20 mouse cellular contexts compared by ENCODE assay signal in genomic region chr13:5373191-5373590, GRCm38 (mm10).
"Had no signal": no experiment of that assay in that cellular context is flagged by ENCODE, and none has a peak within 500 bp of the region (broad histone marks: within the 10 kb centered on the region; RNA-seq: fewer than 3 reads in every experiment).

No protein-coding gene starts in this region.

- ATAC-seq: liver, postnatal 0 days; lung, postnatal 0 days; midbrain, embryonic 16.5 days had no signal

- H3K9me3 ChIP-seq: lung, embryonic 15.5 days; midbrain, embryonic 10.5 days; midbrain, embryonic 12.5 days; neural tube, embryonic 13.5 days; neural tube, embryonic 15.5 days had no signal

- DNase-seq: liver, postnatal 0 days; lung, adult 2 months; lung, postnatal 4 days; midbrain, embryonic 14.5 days; retina, postnatal 1 day; right cerebral cortex, adult 18-20 months; right cerebral cortex, postnatal 25 days; right cerebral cortex, postnatal 4 days; spleen, adult 18-20 months; thymus, adult 18-20 months; thymus, postnatal 14 days; thymus, postnatal 36 days had no signal

- H3K4me3 ChIP-seq: lung, embryonic 15.5 days; midbrain, embryonic 10.5 days; midbrain, embryonic 12.5 days; myocyte; neural tube, embryonic 13.5 days; neural tube, embryonic 15.5 days had no signal

- H3K9ac ChIP-seq: liver, postnatal 0 days; lung, embryonic 15.5 days; midbrain, embryonic 12.5 days; neural tube, embryonic 13.5 days; neural tube, embryonic 15.5 days had no signal

- H3K36me3 ChIP-seq: lung, embryonic 15.5 days; midbrain, embryonic 10.5 days; midbrain, embryonic 12.5 days; neural tube, embryonic 13.5 days; neural tube, embryonic 15.5 days had no signal

- H3K27ac ChIP-seq: lung, embryonic 15.5 days; midbrain, embryonic 10.5 days; midbrain, embryonic 12.5 days; neural tube, embryonic 13.5 days; neural tube, embryonic 15.5 days had no signal

- H3K4me2 ChIP-seq: lung, embryonic 15.5 days; midbrain, embryonic 12.5 days; neural tube, embryonic 13.5 days; neural tube, embryonic 15.5 days had no signal

- H3K4me1 ChIP-seq: lung, embryonic 15.5 days; midbrain, embryonic 10.5 days; midbrain, embryonic 12.5 days; neural tube, embryonic 13.5 days; neural tube, embryonic 15.5 days had no signal

- H3K27me3 ChIP-seq: lung, embryonic 15.5 days; midbrain, embryonic 12.5 days; neural tube, embryonic 13.5 days; neural tube, embryonic 15.5 days had no signal
